In the genomic region with DNA sequence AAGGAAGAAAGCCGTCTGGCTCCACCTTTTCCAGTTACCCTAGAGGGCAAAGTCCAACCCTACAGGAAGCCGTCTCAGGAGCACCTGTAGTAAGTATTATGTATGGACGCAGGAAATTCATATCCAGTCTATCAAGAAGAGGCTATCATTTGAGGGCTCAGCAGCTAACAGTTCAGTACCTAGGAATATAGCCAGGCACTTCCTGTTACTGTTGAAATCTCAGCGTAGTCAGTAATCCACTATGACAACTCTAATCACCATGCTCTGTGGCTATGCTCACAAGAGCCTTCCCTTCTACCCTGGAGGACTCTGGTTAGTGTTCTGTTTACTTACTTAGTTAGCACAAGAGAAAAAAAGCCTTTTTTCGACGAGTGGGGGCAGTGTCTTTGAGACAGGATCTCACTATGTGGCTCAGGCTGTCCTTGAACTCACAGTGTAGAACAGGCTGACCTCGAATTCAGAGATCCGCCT, we compare ENCODE assay signal across 8 mouse cellular contexts. TPM values are rescaled to one million over a fixed set of nuclear protein-coding genes. Genes with fewer than 3 reads are reported as not detected.
DNase-seq lines count a peak whose midpoint lies in the region; ATAC-seq and TF ChIP-seq lines count a peak whose summit lies in the region.

No protein-coding gene starts in this region.

- H3K4me2 ChIP-seq in heart, embryonic 15.5 days = peak overlapping the region; percentile 87
- H3K4me2 ChIP-seq in liver, embryonic 14.5 days (ENCODE audit: low read depth) = peak overlapping the region; percentile 91

- TF ChIP-seq CTCF in liver, embryonic 14.5 days (IDR thresholded peaks at IDR 0.05; ENCODE audit: low read depth) = no peak

- peak overlapping the region; percentile 98 for H3K4me3 ChIP-seq in heart, embryonic 15.5 days
- H3K4me3 ChIP-seq in forebrain, embryonic 10.5 days = peak overlapping the region; percentile 97
- peak overlapping the region; percentile 68 to 78 for H3K4me3 ChIP-seq in liver, embryonic 14.5 days (ENCODE audit: insufficient read depth in 1 of 2, low read depth in 2 of 2, low read length in 2 of 2)

- peak overlapping the region; percentile 91; the same call in 1 of the 2 replicates for H3K9ac ChIP-seq in heart, embryonic 15.5 days
- peak overlapping the region; percentile 74 for H3K9ac ChIP-seq in liver, embryonic 14.5 days (replicated peaks)

- TF ChIP-seq EP300 in liver, embryonic 14.5 days (IDR thresholded peaks at IDR 0.05; ENCODE audit: low read depth) = no peak

- ATAC-seq in heart, embryonic 15.5 days (replicated peaks; ENCODE audit: insufficient number of reproducible peaks, insufficient read depth, low FRiP score, low read depth) = no peak
- ATAC-seq in liver, embryonic 14.5 days (ENCODE audit: insufficient read depth) = no peak

- H3K9me3 ChIP-seq in heart, embryonic 15.5 days (replicated peaks) = no peaks in the 10 kb centered on the region
- no peaks in the 10 kb centered on the region for H3K9me3 ChIP-seq in forebrain, embryonic 10.5 days
- H3K9me3 ChIP-seq in liver, embryonic 14.5 days (ENCODE audit: control insufficient read depth, low read length) = no peaks in the 10 kb centered on the region

- peaks cover 3% of the 10 kb centered on the region; the same call in 1 of the 2 replicates for H3K36me3 ChIP-seq in heart, embryonic 15.5 days
- H3K36me3 ChIP-seq in forebrain, embryonic 10.5 days (replicated peaks) = peaks cover 33% of the 10 kb centered on the region
- no peaks in the 10 kb centered on the region; the same call in 1 of the 2 replicates for H3K36me3 ChIP-seq in liver, embryonic 14.5 days (replicated peaks; ENCODE audit: control insufficient read depth, insufficient read depth, low read depth)

- DNase-seq in heart, postnatal 10 days = no peak
- DNase-seq in ES-CJ7 (ENCODE audit: low read depth, low spot score) = peak; percentile 60
- DNase-seq in forebrain, embryonic 10.5 days (ENCODE audit: extremely low spot score, low spot score) = no peak
- DNase-seq in liver, embryonic 14.5 days (ENCODE audit: low read depth in 3 of 3, low spot score in 3 of 3) = no peak
- no peak for DNase-seq in cerebellum, postnatal 36 days
- no peak for DNase-seq in layer of hippocampus, adult 9-10 months (ENCODE audit: low spot score)
- DNase-seq in Muller cell, postnatal 12 days (ENCODE audit: inconsistent ontology term) = no peak

- peaks cover 17% of the 10 kb centered on the region for H3K4me1 ChIP-seq in heart, embryonic 15.5 days (replicated peaks)
- H3K4me1 ChIP-seq in forebrain, embryonic 10.5 days = peaks cover 29% of the 10 kb centered on the region
- H3K4me1 ChIP-seq in liver, embryonic 14.5 days (replicated peaks; ENCODE audit: control insufficient read depth in 2 of 2, insufficient read depth in 2 of 2, low read length in 1 of 2) = peaks cover 15 to 17% of the 10 kb centered on the region in 2 experiments

- no peak overlapping the region for H3K27ac ChIP-seq in heart, embryonic 15.5 days
- peak overlapping the region; percentile 97 for H3K27ac ChIP-seq in forebrain, embryonic 10.5 days
- no peak overlapping the region for H3K27ac ChIP-seq in liver, embryonic 14.5 days

- no peaks in the 10 kb centered on the region for H3K27me3 ChIP-seq in heart, embryonic 15.5 days
- no peaks in the 10 kb centered on the region for H3K27me3 ChIP-seq in forebrain, embryonic 10.5 days (ENCODE audit: poor library complexity, severe bottlenecking)
- no peaks in the 10 kb centered on the region for H3K27me3 ChIP-seq in liver, embryonic 14.5 days (ENCODE audit: control insufficient read depth, insufficient read depth, low read length)

- intact Hi-C loops in heart, postnatal 10 days (cut with DNase I) = loop anchor here (5.0 kb wide), 1 partner anchor 89 kb away; the partner anchor contains the start of gene Tmem42

- WGBS in heart, embryonic 15.5 days = 54% methylated on average over 8 of the region's 8 CpGs
- 68% methylated on average over 8 of the region's 8 CpGs for WGBS in forebrain, embryonic 10.5 days
- WGBS in liver, embryonic 14.5 days (ENCODE audit: insufficient replicate concordance) = 27% methylated on average over 8 of the region's 8 CpGs

RNA-seq across cellular contexts. Expression of gene Zdhhc3, which starts 1.2 kb away (rescaled TPM):
- 44.2 and 52.7 TPM in 2 replicates for polyA plus RNA-seq in heart, embryonic 15.5 days (2015; fragmentation: Nextera tagmentation; extraction: Ambion mirVana)
- 10 to 100 TPM; 50.7 to 53.5 TPM for total RNA-seq in heart, postnatal 10 days (2021)
- polyA plus RNA-seq in forebrain, embryonic 10.5 days (2016; fragmentation: Nextera tagmentation; extraction: Ambion mirVana) = 83.6 and 85.8 TPM in 2 replicates
- 11.2 and 18.3 TPM in 2 replicates for polyA plus RNA-seq in liver, embryonic 14.5 days (2012; rRNA removed)
- polyA plus RNA-seq in liver, embryonic 14.5 days (2014; fragmentation: Nextera tagmentation; extraction: Ambion mirVana) = 21.9 and 24.2 TPM in 2 replicates

RNA-seq across cellular contexts. Expression of gene Exosc7, which starts 1.2 kb away (rescaled TPM):
- 63.9 and 76.4 TPM in 2 replicates for polyA plus RNA-seq in heart, embryonic 15.5 days (2015; fragmentation: Nextera tagmentation; extraction: Ambion mirVana)
- total RNA-seq in heart, postnatal 10 days (2021) = 10 to 100 TPM; 23.0 to 29.2 TPM
- polyA plus RNA-seq in forebrain, embryonic 10.5 days (2016; fragmentation: Nextera tagmentation; extraction: Ambion mirVana) = 166 and 168 TPM in 2 replicates
- polyA plus RNA-seq in liver, embryonic 14.5 days (2012; rRNA removed) = 47.9 and 77.4 TPM in 2 replicates
- polyA plus RNA-seq in liver, embryonic 14.5 days (2014; fragmentation: Nextera tagmentation; extraction: Ambion mirVana) = 84.1 and 85.7 TPM in 2 replicates

RNA-seq across cellular contexts. Expression of gene Clec3b, which starts 39.0 kb away (rescaled TPM):
- 1.5 and 2.9 TPM in 2 replicates for polyA plus RNA-seq in heart, embryonic 15.5 days (2015; fragmentation: Nextera tagmentation; extraction: Ambion mirVana)
- total RNA-seq in heart, postnatal 10 days (2021) = 10 to 100 TPM; 69.1 to 72.0 TPM
- 0.32 TPM in 1 of 2 replicates, not detected in the other for polyA plus RNA-seq in forebrain, embryonic 10.5 days (2016; fragmentation: Nextera tagmentation; extraction: Ambion mirVana)
- polyA plus RNA-seq in liver, embryonic 14.5 days (2012; rRNA removed) = 0.22 TPM in 1 of 2 replicates, not detected in the other
- polyA plus RNA-seq in liver, embryonic 14.5 days (2014; fragmentation: Nextera tagmentation; extraction: Ambion mirVana) = not detected in 2 replicates
